Mouse (Mus musculus): ENCODE data around the gene Nfib.

- no peak for TF ChIP-seq POLR2A (IDR thresholded peaks at IDR 0.05; ENCODE audit: extremely low read depth, insufficient read depth, low read length)
- TF ChIP-seq CTCF (IDR thresholded peaks at IDR 0.05; ENCODE audit: low read depth, low read length), result no peak
These were observed 86.0 kb downstream of the Nfib start for GRCm38 (mm10) chr4:82619539-82619941.

All from liver, adult 2 months (tissue).